Mouse (Mus musculus) ES-E14 (cell line): ENCODE measurements around the gene Mboat2. TPM values are rescaled to one million over a fixed set of nuclear protein-coding genes. Genes with fewer than 3 reads are reported as not detected.

Source experiments
- DNase-seq: peaks from one replicate; pipeline ENCODE4 v3.0.0-alpha.2; 2013; ENCODE audit warnings: low read depth, low spot score
- H3K27ac ChIP-seq: 2 replicates; pipeline ENCODE4 v1.5.1; 2012; ENCODE audit warnings: low read depth, mild to moderate bottlenecking, low read length, moderate library complexity, mixed read lengths; ENCODE audit not compliant: poor library complexity, insufficient read depth, severe bottlenecking
- H3K36me3 ChIP-seq: 2 replicates; pipeline ENCODE4 v1.6.1; 2012; ENCODE audit warnings: mild to moderate bottlenecking, low read length, moderate library complexity, mixed read lengths; ENCODE audit not compliant: control insufficient read depth, poor library complexity, insufficient read depth, severe bottlenecking
- H3K4me1 ChIP-seq, 2 experiments: fragments of 150-350 bp in 1 of 2; sonication (generic) in 1 of 2; 2 replicates each; pipeline ENCODE4 v1.6.1; 2012; ENCODE audit warnings: low read length in 2 of 2, mild to moderate bottlenecking in 1 of 2, mixed read lengths in 1 of 2; ENCODE audit not compliant: control insufficient read depth in 2 of 2, insufficient read depth in 2 of 2, poor library complexity in 1 of 2
- H3K4me3 ChIP-seq, 2 experiments: fragments of 150-350 bp in 1 of 2; sonication (generic) in 1 of 2; 2 replicates each; pipeline ENCODE4 v1.5.1; 2012; ENCODE audit warnings: low read length in 2 of 2, low read depth in 1 of 2, mild to moderate bottlenecking in 1 of 2, mixed read lengths in 1 of 2; ENCODE audit not compliant: insufficient read depth in 1 of 2, poor library complexity in 1 of 2, severe bottlenecking in 1 of 2
- H3K9ac ChIP-seq: 2 replicates; pipeline ENCODE4 v1.6.1; 2012; ENCODE audit warnings: low read depth, mild to moderate bottlenecking, low read length, mixed read lengths; ENCODE audit not compliant: poor library complexity, insufficient read depth, severe bottlenecking
- H3K9me3 ChIP-seq: fragments of 150-350 bp; sonication (generic); 2 replicates; pipeline ENCODE4 v1.6.1; 2012; ENCODE audit warnings: low read depth, mild to moderate bottlenecking, low read length; ENCODE audit not compliant: control insufficient read depth, insufficient read depth
- CHD2 ChIP-seq: IDR thresholded peaks from 2 replicates; pipeline ENCODE4 v1.6.1; 2014; ENCODE audit warnings: mild to moderate bottlenecking, low read depth, low read length, inconsistent platforms
- HCFC1 ChIP-seq: IDR thresholded peaks from 2 replicates; pipeline ENCODE4 v1.6.1; 2012; ENCODE audit warnings: low read length, inconsistent platforms, borderline replicate concordance; ENCODE audit not compliant: insufficient read depth
- MAFK ChIP-seq: IDR thresholded peaks from 2 replicates; pipeline ENCODE4 v1.6.1; 2014; ENCODE audit warnings: mild to moderate bottlenecking, low read depth, low read length, inconsistent platforms; ENCODE audit not compliant: insufficient read depth
- ZC3H11A ChIP-seq: IDR thresholded peaks from 2 replicates; pipeline ENCODE4 v1.6.1; 2012; ENCODE audit warnings: low read depth, mild to moderate bottlenecking, inconsistent platforms, low read length, borderline replicate concordance
- ZNF384 ChIP-seq: IDR thresholded peaks from 2 replicates; pipeline ENCODE4 v1.6.1; 2012; ENCODE audit warnings: low read depth, low read length, inconsistent platforms
- in situ Hi-C, 2 experiments: fragments of 600-800 bp; cut with MboI; formaldehyde crosslinking; loops; one replicate each; pipeline ENCODE4 v1.15.1; 2025; ENCODE audit warnings: low sequenced_read_pairs in 2 of 2, inconsistent platforms in 1 of 2; ENCODE audit not compliant: unreplicated experiment in 2 of 2
- total RNA-seq: library from RNA; depleted of rRNA; stranded (reverse); fragments of 300-350 nt; gene quantifications from 2 replicates; pipeline ENCODE4 v1.2.3, GENCODE M21; 2012

Gene Mboat2
- total RNA-seq, 1 experiment: 16.0 TPM

- Histone ChIP-seq H3K4me1 (peaks cover 2 to 7% of the 10 kb centered on the region in 2 experiments; a peak in 1 of 4 replicates), H3K9ac (no peak overlapping the region), H3K36me3 (no peaks in the 10 kb centered on the region), H3K4me3 (no peak overlapping the region), H3K9me3 (no peaks in the 10 kb centered on the region), H3K27ac (no peak overlapping the region)
- DNase-seq: no peak
- TF ChIP-seq ZNF384: no peak
- TF ChIP-seq MAFK: no peak
- TF ChIP-seq HCFC1: no peak
- TF ChIP-seq CHD2: no peak
- no peak for TF ChIP-seq ZC3H11A
- in situ Hi-C loops: no loop called here
Measured at GRCm38 (mm10) chr12:24933206-24933775, 102.6 kb downstream of the Mboat2 start.

- no peak for DNase-seq
- H3K9ac ChIP-seq: no peak overlapping the region
- no peak overlapping the region for H3K27ac ChIP-seq
- TF ChIP-seq HCFC1 (no peak), ZC3H11A (no peak), MAFK (no peak), CHD2 (no peak), ZNF384 (no peak)
- no peaks in the 10 kb centered on the region for H3K9me3 ChIP-seq
- H3K4me3 ChIP-seq: no peak overlapping the region
- in situ Hi-C loops: no loop called here
- H3K36me3 ChIP-seq: no peaks in the 10 kb centered on the region
- peaks cover 2 to 7% of the 10 kb centered on the region in 2 experiments; a peak in 1 of 4 replicates for H3K4me1 ChIP-seq
Measured at GRCm38 (mm10) chr12:24933996-24934395, 103.3 kb downstream of the Mboat2 start.

- H3K27ac ChIP-seq: no peak overlapping the region
- peaks cover 11% of the 10 kb centered on the region; the same call in 1 of the 2 replicates for H3K36me3 ChIP-seq
- in situ Hi-C loops: no loop called here
Measured at GRCm38 (mm10) chr12:24936281-24936680, 105.6 kb downstream of the Mboat2 start.

GRCm38 (mm10) chr12:24939372-24939771 lies 108.7 kb downstream of the Mboat2 start:
- H3K9ac ChIP-seq: no peak overlapping the region
- H3K4me1 ChIP-seq: peaks cover 0 to 3% of the 10 kb centered on the region in 2 experiments; a peak in 1 of 4 replicates
- in situ Hi-C loops: no loop called here
- H3K36me3 ChIP-seq: peaks cover 12% of the 10 kb centered on the region; the same call in 1 of the 2 replicates
- no peak overlapping the region for H3K27ac ChIP-seq
- TF ChIP-seq CHD2: no peak
- TF ChIP-seq HCFC1: no peak
- TF ChIP-seq ZC3H11A: no peak
- no peak for TF ChIP-seq ZNF384
- no peak for TF ChIP-seq MAFK
- DNase-seq: no peak
- no peak overlapping the region for H3K4me3 ChIP-seq
- H3K9me3 ChIP-seq: no peaks in the 10 kb centered on the region

More at GRCm38 (mm10) chr12:24936281-24936680, 105.6 kb downstream of the Mboat2 start:
- no peak for DNase-seq
- TF ChIP-seq MAFK (no peak), ZNF384 (no peak), ZC3H11A (no peak), HCFC1 (no peak), CHD2 (no peak)
- Histone ChIP-seq H3K9me3 (no peaks in the 10 kb centered on the region), H3K4me1 (peaks cover 2 to 7% of the 10 kb centered on the region in 2 experiments; a peak in 1 of 4 replicates), H3K9ac (no peak overlapping the region), H3K4me3 (no peak overlapping the region)
